Mouse (Mus musculus) neural tube, embryonic 14.5 days (tissue): ENCODE results near the gene 6430571L13Rik. TPM values are rescaled to one million over a fixed set of nuclear protein-coding genes. Genes with fewer than 3 reads are reported as not detected.
"Not testable (repeated sequence)": the region's sequence is repeated elsewhere in the genome, so short reads cannot be mapped to it uniquely, and the experiment has no call there.

Experiments
- ATAC-seq: fragments of 200-750 bp; cut with Nextera tagmentation; 2 replicates; pipeline ENCODE4 v1.8.0; 2017; ENCODE audit warnings: low read depth, mild to moderate bottlenecking, moderate TSS enrichment, moderate library complexity
- H3K27ac ChIP-seq: fragments of 300-500 bp; sonication (generic); 2 replicates; pipeline ENCODE4 v1.5.1; 2014; ENCODE audit warnings: low read depth, mild to moderate bottlenecking, control low read depth, low read length, moderate library complexity, mixed read lengths
- H3K27me3 ChIP-seq: fragments of 300-500 bp; sonication (generic); 2 replicates; pipeline ENCODE4 v1.6.1; 2014; ENCODE audit warnings: low read length; ENCODE audit not compliant: control insufficient read depth, insufficient read depth
- H3K36me3 ChIP-seq: fragments of 300-500 bp; sonication (generic); 2 replicates; pipeline ENCODE4 v1.6.1; 2014; ENCODE audit warnings: low read length, mixed read lengths; ENCODE audit not compliant: control insufficient read depth, insufficient read depth
- H3K4me1 ChIP-seq: fragments of 300-500 bp; sonication (generic); 2 replicates; pipeline ENCODE4 v1.6.1; 2014; ENCODE audit warnings: low read length; ENCODE audit not compliant: control insufficient read depth, insufficient read depth
- H3K4me2 ChIP-seq: fragments of 300-500 bp; sonication (generic); 2 replicates; pipeline ENCODE4 v1.6.1; 2014; ENCODE audit warnings: mild to moderate bottlenecking, low read depth, low read length, control low read depth
- H3K4me3 ChIP-seq: fragments of 300-500 bp; sonication (generic); 2 replicates; pipeline ENCODE4 v1.5.1; 2014; ENCODE audit warnings: low read depth, low read length, control low read depth, mixed read lengths
- H3K9ac ChIP-seq: fragments of 300-500 bp; sonication (generic); replicated peaks from 2 replicates; pipeline ENCODE4 v1.6.1; 2014; ENCODE audit warnings: low read depth, mild to moderate bottlenecking, control low read depth, low read length, mixed read lengths
- H3K9me3 ChIP-seq: fragments of 300-500 bp; sonication (generic); 2 replicates; pipeline ENCODE4 v1.6.1; 2016; ENCODE audit warnings: low read length; ENCODE audit not compliant: control insufficient read depth
- WGBS: fragments of 180-500 bp; shearing (Covaris S2); extraction: QIAGEN DNeasy Blood & Tissue Kit; methylation state at CpG from one replicate; pipeline ENCODE4 v1.1.7; 2014; 5-methylcytosine and 5-hydroxymethylcytosine counted together
- polyA plus RNA-seq: library from polyadenylated mRNA; unstranded; fragments of >200 nt; fragmentation: Nextera tagmentation; extraction: Ambion mirVana; gene quantifications from 2 replicates; pipeline ENCODE4 v1.2.1, GENCODE M21; 2014

Gene 6430571L13Rik
- polyA plus RNA-seq, 1 experiment from 2014 or later: 4.3 TPM

DNA sequence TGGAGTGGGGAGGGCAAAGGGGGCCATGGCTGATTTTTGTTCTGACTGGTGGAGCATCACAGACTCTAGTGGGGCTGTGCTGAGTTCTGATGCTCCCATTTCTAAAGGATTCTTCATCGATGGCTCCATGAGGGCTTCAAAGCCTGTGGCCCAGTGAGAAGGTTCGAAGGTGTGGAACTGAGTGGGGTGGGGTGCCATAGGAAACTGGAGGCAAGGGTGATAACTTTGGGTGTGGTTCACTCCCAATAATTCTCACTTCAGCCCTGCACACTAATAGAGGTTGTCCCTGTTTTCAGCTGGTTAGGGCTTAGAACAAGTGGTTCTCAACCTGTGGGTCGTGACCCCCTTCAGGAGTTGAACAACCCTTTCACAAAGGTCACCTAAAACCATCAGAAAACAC, 36.0 kb upstream of the 6430571L13Rik start:
- H3K4me2 ChIP-seq: no peak overlapping the region
- 95% methylated on average over 3 of the region's 3 CpGs for WGBS
- no peak overlapping the region for H3K4me3 ChIP-seq
- H3K27me3 ChIP-seq: no peaks in the 10 kb centered on the region
- H3K27ac ChIP-seq: no peak overlapping the region
- H3K36me3 ChIP-seq: peaks cover 5% of the 10 kb centered on the region; the same call in 1 of the 2 replicates
- H3K4me1 ChIP-seq: no peaks in the 10 kb centered on the region
- no peak for ATAC-seq
- H3K9me3 ChIP-seq: no peaks in the 10 kb centered on the region
- H3K9ac ChIP-seq: no peak overlapping the region

DNA sequence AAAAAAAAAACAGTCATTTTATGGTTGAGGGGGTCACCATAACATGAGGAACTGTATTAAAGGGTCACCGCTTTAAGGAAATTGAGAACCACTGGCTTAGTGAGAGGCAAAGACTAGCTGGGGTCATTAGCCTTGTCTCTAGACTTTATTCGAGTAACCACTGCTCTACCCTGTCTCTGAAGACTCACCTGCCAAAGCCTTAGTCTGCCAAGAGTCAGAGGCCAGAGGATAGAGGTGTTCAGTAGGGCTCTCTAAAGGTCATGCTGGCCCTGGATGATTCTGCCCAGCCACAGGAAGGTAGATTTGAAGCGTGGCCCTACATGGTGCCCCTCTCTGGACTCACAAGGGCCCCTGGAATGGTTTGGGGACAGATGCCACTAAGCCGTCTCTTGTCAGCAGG, 35.4 kb upstream of the 6430571L13Rik start:
- WGBS: 91% methylated on average over 4 of the region's 4 CpGs
- ATAC-seq: no peak

DNA sequence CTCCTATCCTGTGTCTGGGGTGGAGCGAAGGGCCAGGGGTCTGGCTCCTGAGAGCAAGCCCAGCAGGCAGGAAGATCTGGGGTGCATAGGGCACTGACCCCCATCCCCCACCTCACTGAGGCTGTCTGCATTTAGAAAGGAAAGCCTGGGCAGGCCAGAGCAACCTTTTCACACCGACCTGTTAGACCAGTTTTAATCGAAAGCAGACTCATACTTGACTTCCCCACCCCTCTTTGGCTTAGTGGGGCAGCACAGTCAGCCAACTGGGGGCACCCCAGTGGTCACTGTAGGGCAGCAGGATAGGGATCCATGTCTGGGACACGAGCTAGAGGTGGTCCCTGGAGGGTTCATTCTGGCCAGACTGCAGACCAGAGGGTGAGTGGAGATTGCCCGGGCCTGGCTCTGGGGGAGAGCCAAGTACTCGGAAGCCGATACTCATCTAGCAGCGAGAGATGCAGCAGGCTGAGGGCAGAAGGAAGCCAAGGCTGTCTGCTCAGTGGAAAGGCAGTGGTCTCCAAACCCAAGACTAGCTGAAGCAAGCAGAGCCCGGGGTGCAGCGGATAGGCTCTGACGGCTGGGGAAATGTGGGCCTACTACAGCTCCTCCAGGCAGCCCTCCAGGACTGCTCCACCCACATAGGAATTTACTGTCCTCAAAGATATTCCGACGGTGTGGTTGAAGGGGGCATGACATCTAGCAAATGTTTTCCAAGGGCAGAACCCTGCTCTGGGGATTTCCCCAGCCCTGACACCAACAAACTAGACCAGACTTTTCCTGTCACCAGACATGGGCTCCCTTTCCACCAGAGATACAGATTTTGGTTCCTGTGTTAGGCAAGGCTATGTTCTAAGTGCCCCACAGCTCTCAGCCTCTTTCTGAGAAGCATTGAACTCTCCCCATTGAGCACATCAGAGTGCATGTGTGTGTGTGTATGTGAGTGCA, 34.5 kb upstream of the 6430571L13Rik start:
- H3K4me1 ChIP-seq: no peaks in the 10 kb centered on the region
- WGBS: 69% methylated on average over 13 of the region's 13 CpGs
- H3K4me2 ChIP-seq: no peak overlapping the region
- no peak overlapping the region for H3K4me3 ChIP-seq
- H3K9ac ChIP-seq: no peak overlapping the region
- peaks cover 2% of the 10 kb centered on the region; the same call in 1 of the 2 replicates for H3K36me3 ChIP-seq
- no peak for ATAC-seq
- H3K27me3 ChIP-seq: no peaks in the 10 kb centered on the region
- no peak overlapping the region for H3K27ac ChIP-seq
- H3K9me3 ChIP-seq: no peaks in the 10 kb centered on the region

More for the DNA sequence above, 35.4 kb upstream of the 6430571L13Rik start:
- Histone ChIP-seq H3K9me3 (no peaks in the 10 kb centered on the region), H3K27ac (no peak overlapping the region), H3K36me3 (peaks cover 5% of the 10 kb centered on the region; the same call in 1 of the 2 replicates), H3K9ac (no peak overlapping the region), H3K27me3 (no peaks in the 10 kb centered on the region), H3K4me2 (no peak overlapping the region), H3K4me1 (no peaks in the 10 kb centered on the region), H3K4me3 (no peak overlapping the region)

DNA sequence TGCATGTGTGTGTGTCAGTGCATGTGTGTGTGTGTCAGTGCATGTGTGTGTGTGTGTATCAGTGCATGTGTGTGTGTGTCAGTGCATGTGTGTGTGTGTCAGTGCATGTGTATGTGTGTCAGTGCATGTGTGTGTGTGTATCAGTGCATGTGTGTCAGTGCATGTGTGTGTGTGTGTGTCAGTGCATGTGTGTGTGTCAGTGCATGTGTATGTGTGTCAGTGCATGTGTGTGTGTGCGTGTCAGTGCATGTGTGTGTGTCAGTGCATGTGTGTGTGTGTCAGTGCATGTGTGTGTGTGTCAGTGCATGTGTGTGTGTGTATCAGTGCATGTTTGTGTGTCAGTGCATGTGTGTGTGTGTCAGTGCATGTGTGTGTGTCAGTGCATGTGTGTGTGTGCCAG, 33.7 kb upstream of the 6430571L13Rik start:
- H3K9ac ChIP-seq, H3K4me1 ChIP-seq, H3K27ac ChIP-seq, H3K27me3 ChIP-seq, H3K4me2 ChIP-seq, H3K36me3 ChIP-seq, ATAC-seq, H3K9me3 ChIP-seq, H3K4me3 ChIP-seq: not testable (repeated sequence)
- WGBS: 100% methylated on average over 1 of the region's 1 CpGs

DNA sequence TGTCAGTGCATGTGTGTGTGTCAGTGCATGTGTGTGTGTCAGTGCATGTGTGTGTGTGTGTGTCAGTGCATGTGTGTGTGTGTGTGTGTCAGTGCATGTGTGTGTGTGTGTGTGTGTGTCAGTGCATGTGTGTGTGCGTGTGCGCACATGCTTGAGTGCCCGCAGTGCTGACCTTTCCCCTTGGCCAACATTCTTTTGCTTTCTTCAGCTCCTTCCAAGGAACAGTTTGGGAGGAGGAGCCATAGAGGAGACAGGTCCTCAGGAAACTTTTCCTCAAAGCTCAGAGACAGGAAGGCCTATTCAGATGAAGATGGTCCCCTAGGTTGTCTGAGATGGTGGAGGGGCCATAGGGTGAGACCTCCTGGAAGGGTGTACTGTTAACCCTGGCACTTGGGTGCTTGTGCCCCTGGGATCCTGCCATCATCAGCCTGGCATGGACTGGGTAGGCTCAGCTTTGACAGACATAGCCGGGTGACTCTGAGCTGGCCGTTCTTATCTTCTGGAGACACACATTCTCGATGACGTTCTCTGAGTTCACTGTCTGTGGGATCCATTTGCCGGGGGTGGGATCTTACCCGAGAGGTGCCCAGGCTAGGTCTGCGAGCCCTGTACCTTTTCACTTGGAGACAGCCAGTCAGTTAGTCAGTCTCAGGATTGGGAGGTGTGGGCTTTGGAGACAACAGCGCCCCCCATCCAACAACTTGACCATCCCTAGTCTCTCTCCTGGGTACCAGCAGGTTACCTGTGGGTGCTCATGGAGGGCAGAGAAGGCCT, 33.1 kb upstream of the 6430571L13Rik start:
- no peaks in the 10 kb centered on the region for H3K9me3 ChIP-seq
- no peak for ATAC-seq
- 93% methylated on average over 11 of the region's 11 CpGs for WGBS
- no peaks in the 10 kb centered on the region for H3K36me3 ChIP-seq
- no peak overlapping the region for H3K4me3 ChIP-seq
- H3K9ac ChIP-seq: no peak overlapping the region
- H3K4me1 ChIP-seq: no peaks in the 10 kb centered on the region
- no peak overlapping the region for H3K4me2 ChIP-seq
- no peaks in the 10 kb centered on the region for H3K27me3 ChIP-seq
- H3K27ac ChIP-seq: no peak overlapping the region

DNA sequence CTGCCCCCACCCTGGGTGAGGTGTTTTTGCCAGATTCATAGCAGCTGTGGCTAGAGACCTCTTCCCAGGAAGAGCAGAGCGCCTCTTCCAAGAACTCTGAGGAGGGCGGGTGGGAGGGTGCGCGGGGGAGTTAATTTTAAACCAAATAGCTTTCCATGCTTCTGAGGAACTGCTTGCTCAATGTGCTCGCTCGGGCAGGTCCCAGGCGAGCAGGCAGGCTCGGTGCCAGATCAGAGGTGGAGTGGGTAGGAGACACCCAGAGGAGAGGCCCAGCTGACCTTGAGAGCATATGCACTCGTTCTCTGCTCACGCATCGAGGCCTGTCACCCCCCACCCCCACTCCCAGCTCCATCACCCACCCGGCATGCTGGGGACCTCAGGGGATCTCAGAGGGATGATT, 32.5 kb upstream of the 6430571L13Rik start:
- Histone ChIP-seq H3K9me3 (no peaks in the 10 kb centered on the region), H3K4me3 (no peak overlapping the region), H3K27me3 (no peaks in the 10 kb centered on the region), H3K27ac (no peak overlapping the region), H3K36me3 (no peaks in the 10 kb centered on the region), H3K4me1 (no peaks in the 10 kb centered on the region), H3K9ac (no peak overlapping the region), H3K4me2 (no peak overlapping the region)
- no peak for ATAC-seq
- WGBS: 64% methylated on average over 11 of the region's 12 CpGs

DNA sequence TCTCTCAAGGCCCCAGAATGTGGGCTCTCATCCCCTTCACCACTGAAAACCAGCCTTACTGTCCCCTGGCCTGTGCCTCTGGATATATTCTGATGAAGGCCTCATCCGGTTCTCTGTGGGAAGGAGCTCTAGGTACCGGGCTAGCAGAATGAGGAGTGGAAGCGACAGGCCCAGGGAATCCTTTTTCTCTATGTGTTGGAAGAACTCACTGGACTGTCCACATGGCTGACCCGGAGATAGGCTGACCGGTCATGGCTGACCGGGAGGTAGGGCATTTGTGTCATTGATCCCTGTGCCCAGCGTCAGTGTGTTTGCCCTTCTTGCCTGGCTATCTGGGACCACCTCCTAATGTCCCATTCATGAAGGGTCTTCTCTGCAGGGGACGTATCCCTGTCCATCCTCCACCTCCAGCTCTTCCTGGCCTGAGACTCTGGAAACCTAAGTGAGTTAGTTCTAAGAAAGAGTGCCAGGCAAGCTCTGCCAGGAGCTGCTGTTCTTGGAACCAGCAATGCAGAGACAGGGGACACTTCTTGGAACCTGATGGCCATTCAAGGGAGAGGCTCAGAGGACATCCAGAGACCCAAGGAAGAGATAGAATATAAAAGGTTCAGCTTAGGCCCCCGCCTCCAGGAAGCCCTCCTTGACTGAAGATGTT, 31.9 kb upstream of the 6430571L13Rik start:
- Histone ChIP-seq H3K4me3 (no peak overlapping the region), H3K27me3 (no peaks in the 10 kb centered on the region), H3K36me3 (no peaks in the 10 kb centered on the region), H3K9ac (no peak overlapping the region), H3K4me2 (no peak overlapping the region), H3K9me3 (no peaks in the 10 kb centered on the region), H3K27ac (no peak overlapping the region), H3K4me1 (no peaks in the 10 kb centered on the region)
- WGBS: 90% methylated on average over 9 of the region's 9 CpGs
- ATAC-seq: no peak

DNA sequence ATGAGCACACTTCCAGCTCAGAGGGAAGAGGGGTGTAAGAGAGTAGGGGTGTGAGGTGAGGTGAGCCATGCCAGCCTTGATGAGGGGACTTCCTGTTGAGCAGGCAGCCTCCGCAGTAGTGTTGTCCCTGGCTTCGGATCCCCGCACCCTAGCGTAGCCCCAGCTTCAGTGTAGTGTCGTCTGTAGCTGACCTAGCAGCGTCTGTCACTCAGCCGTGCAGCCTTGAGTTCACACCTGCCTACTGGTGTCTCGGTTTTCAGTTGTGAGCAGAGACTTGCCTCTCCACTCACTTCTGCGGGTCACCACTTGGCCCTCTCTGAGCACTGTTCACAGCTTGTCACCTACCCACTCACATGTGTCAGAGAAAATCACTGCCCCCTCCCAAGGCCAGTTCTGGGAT, 31.2 kb upstream of the 6430571L13Rik start:
- ATAC-seq: no peak
- no peaks in the 10 kb centered on the region for H3K4me1 ChIP-seq
- no peak overlapping the region for H3K4me3 ChIP-seq
- H3K27me3 ChIP-seq: no peaks in the 10 kb centered on the region
- WGBS: 84% methylated on average over 9 of the region's 9 CpGs
- H3K9ac ChIP-seq: no peak overlapping the region
- H3K36me3 ChIP-seq: no peaks in the 10 kb centered on the region
- no peak overlapping the region for H3K27ac ChIP-seq
- no peaks in the 10 kb centered on the region for H3K9me3 ChIP-seq
- no peak overlapping the region for H3K4me2 ChIP-seq
